Mouse (Mus musculus): ENCODE results near the gene Ccndbp1.
"Not testable (repeated sequence)": the region's sequence is repeated elsewhere in the genome, so short reads cannot be mapped to it uniquely, and the experiment has no call there.

Ccndbp1 gene

GRCm38 (mm10) chr2:121003586-121003985 is 4.6 kb upstream of the Ccndbp1 start:
- peak; percentile 74 for DNase-seq (ENCODE audit: low read depth)

GRCm38 (mm10) chr2:121004018-121004811 is 4.0 kb upstream of the Ccndbp1 start:
- no peak for DNase-seq (ENCODE audit: low read depth)

- no peak for DNase-seq (ENCODE audit: low read depth)
Measured at GRCm38 (mm10) chr2:121006986-121007385, 1.2 kb upstream of the Ccndbp1 start.

GRCm38 (mm10) chr2:121008664-121009007 is 433 bp downstream of the Ccndbp1 start:
- no peak for DNase-seq (ENCODE audit: low read depth)

GRCm38 (mm10) chr2:121009071-121009677 is 971 bp downstream of the Ccndbp1 start:
- no peak for DNase-seq (ENCODE audit: low read depth)

- no peak for DNase-seq (ENCODE audit: low read depth)
Measured at GRCm38 (mm10) chr2:121012676-121013075, 4.5 kb downstream of the Ccndbp1 start.

- DNase-seq (ENCODE audit: low read depth) = no peak
Measured at GRCm38 (mm10) chr2:121015507-121015906, 7.3 kb downstream of the Ccndbp1 start.

GRCm38 (mm10) chr2:121016226-121016625 is 8.0 kb downstream of the Ccndbp1 start:
- no peak for DNase-seq (ENCODE audit: low read depth)

GRCm38 (mm10) chr2:121017151-121017550 is 8.9 kb downstream of the Ccndbp1 start:
- DNase-seq (ENCODE audit: low read depth) = no peak

GRCm38 (mm10) chr2:121022918-121023317 is 14.7 kb downstream of the Ccndbp1 start:
- DNase-seq (ENCODE audit: low read depth) = no peak

- peak; percentile 82 for DNase-seq (ENCODE audit: low read depth)
Measured at GRCm38 (mm10) chr2:121036733-121037341, 28.6 kb downstream of the Ccndbp1 start, which contains the start of gene Epb42. Gene Epb42 (minus strand): TSS chr2:121037072.

- DNase-seq (ENCODE audit: low read depth) = not testable (repeated sequence)
Measured at GRCm38 (mm10) chr2:121038851-121039250, 30.6 kb downstream of the Ccndbp1 start.

- peak; percentile 12 for DNase-seq (ENCODE audit: low read depth)
Measured at GRCm38 (mm10) chr2:121039382-121039781, 31.2 kb downstream of the Ccndbp1 start.

- peak; percentile 65 for DNase-seq (ENCODE audit: low read depth)
Measured at GRCm38 (mm10) chr2:121041098-121041497, 32.9 kb downstream of the Ccndbp1 start.

GRCm38 (mm10) chr2:121045653-121046052 is 37.5 kb downstream of the Ccndbp1 start:
- DNase-seq (ENCODE audit: low read depth) = no peak

- DNase-seq (ENCODE audit: low read depth) = no peak
Measured at GRCm38 (mm10) chr2:121052176-121052575, 44.0 kb downstream of the Ccndbp1 start.

GRCm38 (mm10) chr2:121054060-121054459 is 45.9 kb downstream of the Ccndbp1 start:
- DNase-seq (ENCODE audit: low read depth) = peak; percentile 3

GRCm38 (mm10) chr2:121055915-121056314 is 47.7 kb downstream of the Ccndbp1 start:
- no peak for DNase-seq (ENCODE audit: low read depth)

- DNase-seq (ENCODE audit: low read depth) = no peak
Measured at GRCm38 (mm10) chr2:121057997-121058396, 49.8 kb downstream of the Ccndbp1 start.

GRCm38 (mm10) chr2:121061315-121061714 is 53.1 kb downstream of the Ccndbp1 start:
- no peak for DNase-seq (ENCODE audit: low read depth)

All from 416B (cell line).